Mouse (Mus musculus) CH12.LX (cell line): ENCODE measurements at regions not wholly inside any gene's neighbourhood (a gene's known extent, or its start where the extent isn't known, plus 50 kb on each side); places are given as distances from the start of the nearest gene placed in this dataset.

ENCODE experiments used
- BHLHE40 ChIP-seq: IDR thresholded peaks from 2 replicates; pipeline ENCODE4 v1.6.1; 2011; ENCODE audit warnings: mild to moderate bottlenecking, low read depth, low read length, improper control_type of control experiment
- CTCF ChIP-seq, 2 experiments: IDR thresholded peaks in 1 of 2; conservative IDR thresholded peaks in 1 of 2; 2 replicates each; pipeline ENCODE4 v1.5.1; 2011 to 2012; ENCODE audit warnings: low read depth in 2 of 2, low read length in 2 of 2, improper control_type of control experiment in 1 of 2, inconsistent platforms in 1 of 2, mild to moderate bottlenecking in 1 of 2, moderate library complexity in 1 of 2
- E2F4 ChIP-seq: IDR thresholded peaks from 2 replicates; pipeline ENCODE4 v1.6.1; 2011; ENCODE audit warnings: low read depth, low read length, improper control_type of control experiment; ENCODE audit not compliant: insufficient replicate concordance
- EP300 ChIP-seq: IDR thresholded peaks from 2 replicates; pipeline ENCODE4 v1.6.1; 2011; ENCODE audit warnings: low read length, improper control_type of control experiment
- MAZ ChIP-seq: IDR thresholded peaks from 2 replicates; pipeline ENCODE4 v1.6.1; 2012; ENCODE audit warnings: low read depth, mild to moderate bottlenecking, inconsistent platforms, low read length, improper control_type of control experiment, moderate library complexity
- MEF2A ChIP-seq: IDR thresholded peaks from 2 replicates; pipeline ENCODE4 v1.6.1; 2014; ENCODE audit warnings: low read depth, mild to moderate bottlenecking, inconsistent platforms, low read length, improper control_type of control experiment, borderline replicate concordance
- POLR2A ChIP-seq: IDR thresholded peaks from 2 replicates; pipeline ENCODE4 v1.6.1; 2011; ENCODE audit warnings: low read depth, mild to moderate bottlenecking, improper control_type of control experiment, low read length
- RAD21 ChIP-seq: IDR thresholded peaks from 2 replicates; pipeline ENCODE4 v1.6.1; 2011; ENCODE audit warnings: low read depth, mild to moderate bottlenecking, low read length, improper control_type of control experiment, moderate library complexity
- RCOR1 ChIP-seq: conservative IDR thresholded peaks from 2 replicates; pipeline ENCODE4 v1.6.1; 2012; ENCODE audit warnings: low read depth, mild to moderate bottlenecking, inconsistent platforms, low read length, improper control_type of control experiment
- SMC3 ChIP-seq: IDR thresholded peaks from 2 replicates; pipeline ENCODE4 v1.6.1; 2011; ENCODE audit warnings: low read depth, low read length, improper control_type of control experiment
- TBP ChIP-seq: conservative IDR thresholded peaks from 2 replicates; pipeline ENCODE4 v1.6.1; 2011; ENCODE audit warnings: low read depth, low read length, improper control_type of control experiment
- UBTF ChIP-seq: IDR thresholded peaks from 2 replicates; pipeline ENCODE4 v1.6.1; 2012; ENCODE audit warnings: low read depth, mild to moderate bottlenecking, inconsistent platforms, low read length, improper control_type of control experiment, moderate library complexity
- USF1 ChIP-seq: IDR thresholded peaks from 2 replicates; pipeline ENCODE4 v1.6.1; 2014; ENCODE audit warnings: low read depth, mild to moderate bottlenecking, inconsistent platforms, low read length, improper control_type of control experiment
- ZC3H11A ChIP-seq: IDR thresholded peaks from 2 replicates; pipeline ENCODE4 v1.6.1; 2012; ENCODE audit warnings: low read depth, mild to moderate bottlenecking, inconsistent platforms, low read length, improper control_type of control experiment

- TF ChIP-seq CTCF (conservative IDR thresholded peaks at IDR 0.05 in 1 of 2, IDR thresholded peaks at IDR 0.05 in 1 of 2; ENCODE audit: low read depth in 2 of 2, low read length in 2 of 2) (no peak), MAZ (no peak), TBP (no peak), SMC3 (no peak), E2F4 (no peak), BHLHE40 (no peak), RAD21 (no peak), EP300 (no peak), RCOR1 (no peak), UBTF (no peak), MEF2A (no peak), ZC3H11A (no peak), USF1 (no peak), POLR2A (no peak)
Observed at GRCm38 (mm10) chr11:86005284-86005683, 119.1 kb downstream of the Tbx4 start.
